Mouse (Mus musculus) kidney, adult 2 months (tissue): Measurements from ENCODE around the gene Tal1. TPM values are rescaled to one million over a fixed set of nuclear protein-coding genes. Genes with fewer than 3 reads are reported as not detected.

Experiments
- DNase-seq: peaks from one replicate; pipeline ENCODE4 v3.0.0; 2021
- H3K27ac ChIP-seq: fragments of 200-500 bp; 2 replicates; pipeline ENCODE4 v1.5.1; 2012; ENCODE audit warnings: low read depth, low read length, control low read depth, inconsistent platforms; ENCODE audit not compliant: insufficient read depth
- H3K27me3 ChIP-seq: fragments of 200-500 bp; replicated peaks from 2 replicates; pipeline ENCODE4 v1.6.1; 2012; ENCODE audit warnings: mild to moderate bottlenecking, moderate library complexity, low read length, inconsistent platforms; ENCODE audit not compliant: control insufficient read depth, insufficient read depth
- H3K36me3 ChIP-seq: fragments of 200-500 bp; 2 replicates; pipeline ENCODE4 v1.6.1; 2012; ENCODE audit warnings: mild to moderate bottlenecking, moderate library complexity, low read length, inconsistent platforms; ENCODE audit not compliant: control insufficient read depth, insufficient read depth
- H3K4me1 ChIP-seq: fragments of 200-500 bp; 2 replicates; pipeline ENCODE4 v1.6.1; 2011; ENCODE audit warnings: low read length; ENCODE audit not compliant: control insufficient read depth, insufficient read depth
- H3K4me3 ChIP-seq: fragments of 200-500 bp; 2 replicates; pipeline ENCODE4 v1.5.1; 2011; ENCODE audit warnings: mild to moderate bottlenecking, low read depth, low read length, control low read depth; ENCODE audit not compliant: insufficient read depth
- CTCF ChIP-seq: fragments of 200-500 bp; conservative IDR thresholded peaks from 2 replicates; pipeline ENCODE4 v1.5.1; 2011; ENCODE audit warnings: low read depth, mild to moderate bottlenecking, control low read depth, low read length, moderate library complexity, mixed read lengths; ENCODE audit not compliant: insufficient read depth, insufficient read length
- POLR2A ChIP-seq: fragments of 200-500 bp; IDR thresholded peaks from one replicate; pipeline ENCODE4 v1.6.1; 2011; ENCODE audit warnings: low read depth, low read length, control low read depth
- WGBS: fragments of 180-500 bp; shearing (Covaris S2); methylation state at CpG from one replicate; pipeline ENCODE4 v1.1.7; 2018; 5-methylcytosine and 5-hydroxymethylcytosine counted together
- polyA plus RNA-seq: library from polyadenylated mRNA; depleted of rRNA; stranded (reverse); fragments of >200 nt; gene quantifications from 2 replicates; pipeline ENCODE4 v1.2.3, GENCODE M21; 2012

Tal1 gene
- polyA plus RNA-seq, 1 experiment, result 1.8 TPM

DNA sequence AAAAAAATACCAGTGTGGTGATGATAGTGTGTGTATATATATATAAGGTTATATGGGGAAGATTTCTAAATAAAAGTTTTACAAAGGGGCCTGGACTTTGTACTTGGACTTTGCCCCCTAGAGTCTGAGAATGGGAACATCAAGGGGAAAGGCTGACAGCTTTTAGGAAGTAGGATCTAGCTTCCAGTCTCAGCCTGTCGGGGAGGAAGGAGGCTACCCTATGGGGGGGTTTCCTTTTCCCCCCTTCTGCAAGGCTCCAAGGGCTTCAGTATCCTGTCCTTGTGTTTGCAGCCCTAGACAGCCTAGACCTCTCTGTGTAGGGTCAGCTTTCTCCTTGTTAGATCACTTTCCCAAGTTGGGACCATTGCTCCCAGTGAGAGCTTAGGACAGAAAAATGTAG, 15.4 kb downstream of the Tal1 start:
- H3K4me1 ChIP-seq, result no peaks in the 10 kb centered on the region
- no peak for DNase-seq
- H3K27ac ChIP-seq, result no peak overlapping the region
- WGBS, result 18% methylated on average over 1 of the region's 1 CpGs
- H3K36me3 ChIP-seq, result no peaks in the 10 kb centered on the region
- TF ChIP-seq CTCF (no peak), POLR2A (no peak)
- H3K27me3 ChIP-seq, result no peaks in the 10 kb centered on the region
- H3K4me3 ChIP-seq, result no peak overlapping the region

DNA sequence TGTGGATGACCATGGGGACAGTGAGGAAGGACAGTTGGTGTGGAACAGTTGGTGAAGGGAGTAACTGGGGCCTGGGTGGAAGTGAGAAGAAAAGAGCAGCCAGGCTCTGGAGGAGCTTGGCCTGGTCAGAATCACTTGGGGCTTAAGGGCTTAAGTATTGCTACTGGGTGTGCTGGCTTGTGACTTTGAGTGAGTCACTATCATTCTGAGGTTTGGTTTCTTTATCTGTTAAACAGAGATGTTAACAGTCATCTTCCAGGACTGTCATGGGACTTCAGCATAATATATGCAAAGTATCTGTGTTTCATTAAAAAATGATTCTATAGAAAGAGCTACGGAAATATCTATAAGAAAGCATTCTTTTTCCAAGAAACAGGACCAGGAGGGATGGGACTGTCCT, 18.6 kb downstream of the Tal1 start:
- 98% methylated on average over 1 of the region's 1 CpGs for WGBS
- Histone ChIP-seq H3K36me3 (no peaks in the 10 kb centered on the region), H3K4me3 (no peak overlapping the region), H3K27me3 (no peaks in the 10 kb centered on the region), H3K4me1 (peaks cover 4% of the 10 kb centered on the region; the same call in 1 of the 2 replicates), H3K27ac (peak overlapping the region; percentile 26; the same call in 1 of the 2 replicates)
- no peak for DNase-seq
- no peak for TF ChIP-seq POLR2A
- no peak for TF ChIP-seq CTCF

DNA sequence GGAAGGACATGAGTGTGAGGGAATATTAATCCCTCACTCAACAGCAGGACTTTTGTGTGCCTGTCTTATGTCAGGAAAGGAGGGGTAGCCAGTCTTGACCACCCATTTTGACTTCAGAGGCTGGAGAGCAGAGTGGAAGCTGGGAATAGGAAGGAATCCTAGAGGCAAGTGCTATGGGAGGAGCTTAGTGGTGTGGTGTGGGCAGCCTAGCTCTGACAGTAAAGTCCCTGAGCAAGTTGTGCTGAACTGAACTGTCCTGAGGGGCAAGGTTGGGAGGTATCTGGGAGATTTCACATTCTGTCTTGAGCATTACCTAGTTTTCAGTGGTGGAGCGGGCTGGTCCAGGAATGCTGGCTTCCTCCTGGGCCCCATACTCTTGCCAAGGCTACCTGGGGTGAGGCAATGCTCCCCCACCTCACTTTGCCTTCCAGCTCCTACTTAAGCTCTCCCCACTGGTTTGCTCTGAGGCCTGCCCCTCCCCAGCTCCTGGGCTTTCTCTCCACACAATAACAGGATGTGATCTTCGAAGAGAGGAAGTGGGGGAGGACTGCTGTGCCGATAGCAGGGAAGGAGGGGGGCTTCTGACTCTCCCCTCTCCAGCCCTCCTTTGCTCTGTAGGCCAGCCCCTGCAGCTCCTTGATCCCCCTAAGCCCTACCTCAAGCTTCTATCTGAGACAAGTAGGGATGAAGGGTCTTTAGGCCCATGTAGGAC, 19.1 kb downstream of the Tal1 start:
- 44% methylated on average over 3 of the region's 3 CpGs for WGBS
- H3K36me3 ChIP-seq, result no peaks in the 10 kb centered on the region

DNA sequence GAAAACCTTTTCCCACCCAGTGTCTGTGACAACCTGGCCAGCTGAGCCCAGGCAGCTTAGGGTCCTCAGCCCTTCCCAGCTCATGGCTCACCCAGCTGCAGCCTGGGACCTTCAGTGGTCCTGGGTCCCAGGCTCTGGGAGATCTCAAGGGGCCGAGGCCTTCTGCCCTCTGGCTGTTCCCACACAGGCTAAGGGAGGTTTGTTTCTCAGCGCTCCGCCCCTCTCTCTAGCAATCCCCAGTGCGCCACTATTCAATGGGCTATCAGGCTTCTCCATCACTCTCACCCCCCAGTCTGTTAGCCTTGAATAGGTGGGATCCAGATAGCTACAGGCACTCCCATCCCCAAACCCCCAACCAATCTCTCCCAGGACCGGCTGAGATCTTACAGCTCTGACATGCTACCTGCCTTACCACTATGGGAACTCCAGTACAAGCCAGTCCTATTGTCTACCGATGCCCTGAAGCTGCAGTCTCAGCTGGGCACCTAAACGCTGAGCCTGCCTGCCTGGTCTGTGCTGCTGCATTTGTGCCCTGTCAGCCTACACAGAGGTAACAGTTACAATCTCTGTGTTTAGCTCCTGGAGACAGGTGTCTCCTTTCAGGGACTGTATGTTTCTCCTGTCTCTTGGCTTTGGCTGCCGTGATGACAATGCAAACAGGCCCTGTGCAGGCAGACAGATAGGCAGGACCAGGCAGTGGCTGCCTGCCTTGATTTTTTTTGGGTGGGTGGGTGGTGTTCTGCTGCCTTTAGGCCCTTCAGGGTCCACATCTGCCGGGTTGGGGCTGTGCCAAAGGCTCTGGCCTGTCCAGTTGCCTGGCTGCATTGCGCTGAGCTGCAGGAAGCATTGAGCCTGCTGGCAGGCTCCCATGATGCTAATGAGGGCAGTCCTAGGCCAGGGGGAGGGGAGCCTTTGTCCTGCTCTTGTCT, 22.9 kb downstream of the Tal1 start:
- Histone ChIP-seq H3K4me1 (peaks cover 4% of the 10 kb centered on the region; the same call in 1 of the 2 replicates), H3K4me3 (no peak overlapping the region), H3K36me3 (no peaks in the 10 kb centered on the region), H3K27ac (no peak overlapping the region), H3K27me3 (no peaks in the 10 kb centered on the region)
- WGBS, result 56% methylated on average over 10 of the region's 10 CpGs
- TF ChIP-seq POLR2A, result no peak
- no peak for TF ChIP-seq CTCF
- DNase-seq, result peak; percentile 71

More for the DNA sequence above, 19.1 kb downstream of the Tal1 start:
- Histone ChIP-seq H3K27me3 (no peaks in the 10 kb centered on the region), H3K4me1 (peaks cover 4% of the 10 kb centered on the region; the same call in 1 of the 2 replicates), H3K27ac (peak overlapping the region; percentile 26), H3K4me3 (no peak overlapping the region)
- TF ChIP-seq POLR2A (no peak), CTCF (no peak)
- peak; percentile 49 for DNase-seq

DNA sequence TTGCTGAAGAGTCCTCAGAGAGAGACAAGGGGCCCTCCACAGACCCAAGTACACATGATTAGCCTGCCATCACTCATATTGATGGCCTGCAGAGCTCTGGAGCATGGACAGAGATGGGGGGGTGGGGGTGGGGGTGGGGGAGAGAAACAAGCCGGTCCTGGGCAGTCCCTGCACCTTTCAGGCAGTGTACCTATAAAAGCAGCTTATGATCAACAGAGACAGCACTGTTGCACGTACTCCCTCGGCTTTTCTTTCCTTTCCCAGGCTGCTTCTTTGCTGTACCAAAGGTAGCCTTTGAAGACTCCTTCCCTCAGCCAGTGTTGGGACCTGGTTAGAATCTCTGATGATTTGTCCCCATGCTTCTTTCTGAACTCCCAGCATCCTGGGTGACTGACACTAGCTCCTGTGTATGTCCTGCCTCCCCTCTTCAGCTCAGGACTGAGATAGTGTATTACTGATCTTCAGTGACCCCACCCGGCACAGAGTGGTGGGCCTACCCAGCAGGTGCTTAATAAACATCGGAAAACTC, 23.7 kb downstream of the Tal1 start:
- no peak for TF ChIP-seq POLR2A
- TF ChIP-seq CTCF, result no peak
- no peak for DNase-seq
- 44% methylated on average over 5 of the region's 5 CpGs for WGBS
- Histone ChIP-seq H3K4me3 (no peak overlapping the region), H3K4me1 (peaks cover 4% of the 10 kb centered on the region; the same call in 1 of the 2 replicates), H3K27ac (no peak overlapping the region), H3K27me3 (no peaks in the 10 kb centered on the region), H3K36me3 (no peaks in the 10 kb centered on the region)

DNA sequence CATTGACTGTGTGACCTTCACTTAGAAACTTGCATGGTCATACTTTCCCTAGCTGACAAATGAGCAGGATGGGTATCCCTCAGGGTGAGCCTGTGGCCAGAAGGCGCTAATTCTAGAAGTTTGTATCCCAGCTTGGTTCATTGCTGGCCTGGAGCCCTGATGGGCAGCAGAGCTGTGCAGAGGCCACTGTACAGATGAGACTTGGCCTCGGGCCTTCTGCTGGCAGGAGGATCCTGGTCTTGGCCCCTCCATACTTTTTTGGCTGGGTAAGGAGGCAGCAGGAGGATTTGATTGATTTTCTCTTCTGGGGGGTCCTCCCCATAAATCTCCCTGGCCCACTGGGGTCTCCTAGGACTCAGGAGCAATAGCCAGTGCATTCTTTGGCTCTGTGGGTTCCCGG, 26.8 kb downstream of the Tal1 start:
- WGBS, result 82% methylated on average over 3 of the region's 3 CpGs

More for the DNA sequence above, 26.8 kb downstream of the Tal1 start:
- Histone ChIP-seq H3K27ac (no peak overlapping the region), H3K4me1 (peaks cover 13% of the 10 kb centered on the region), H3K27me3 (no peaks in the 10 kb centered on the region), H3K4me3 (no peak overlapping the region), H3K36me3 (no peaks in the 10 kb centered on the region)
- DNase-seq, result no peak
- TF ChIP-seq POLR2A (no peak), CTCF (no peak)
